Mouse (Mus musculus) spleen, adult 12 weeks (tissue): ENCODE data around the gene Pex5l.

ENCODE experiments used
- DNase-seq: peaks from one replicate; pipeline ENCODE4 v3.0.0; 2022; ENCODE audit warnings: low spot score

Pex5l gene

DNA sequence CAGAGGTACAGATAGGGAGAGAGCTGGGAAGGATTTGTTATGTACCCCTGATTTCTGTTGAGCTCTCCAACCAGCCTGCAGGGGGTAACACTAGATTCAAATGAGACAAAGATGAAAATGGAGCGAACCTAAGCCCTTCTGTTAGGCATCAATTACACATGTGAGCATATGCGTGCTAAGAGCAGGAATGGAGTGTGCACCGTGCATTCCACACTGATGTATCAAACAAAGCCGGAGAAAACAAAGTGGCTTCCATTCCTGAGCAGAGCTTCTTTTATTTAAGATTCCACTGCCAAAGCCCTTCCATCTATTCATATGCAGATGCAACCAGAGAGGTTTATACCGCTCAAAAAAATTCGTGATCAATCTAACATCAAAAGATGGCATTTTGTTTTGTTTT is 79.5 kb downstream of the Pex5l start:
- no peak for DNase-seq

DNA sequence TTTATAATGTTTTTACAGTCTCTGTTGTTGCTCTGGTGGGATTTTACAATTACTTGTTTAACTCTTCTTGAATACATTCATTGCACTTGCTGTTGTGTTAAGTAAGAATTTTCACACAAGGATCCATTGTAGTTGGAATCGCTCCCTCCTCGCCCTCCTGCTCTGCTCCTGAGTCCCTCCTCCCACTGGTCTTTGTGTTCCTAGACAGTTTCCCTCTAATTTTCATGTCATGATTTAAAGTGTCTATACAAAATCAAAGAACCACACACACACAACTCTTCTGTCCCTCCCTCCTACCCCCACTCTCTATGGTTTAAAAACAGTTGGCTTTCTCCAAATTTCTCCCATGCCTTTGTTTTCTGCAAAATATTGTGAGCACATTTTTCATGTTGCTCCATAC is 81.6 kb downstream of the Pex5l start:
- DNase-seq = no peak

DNA sequence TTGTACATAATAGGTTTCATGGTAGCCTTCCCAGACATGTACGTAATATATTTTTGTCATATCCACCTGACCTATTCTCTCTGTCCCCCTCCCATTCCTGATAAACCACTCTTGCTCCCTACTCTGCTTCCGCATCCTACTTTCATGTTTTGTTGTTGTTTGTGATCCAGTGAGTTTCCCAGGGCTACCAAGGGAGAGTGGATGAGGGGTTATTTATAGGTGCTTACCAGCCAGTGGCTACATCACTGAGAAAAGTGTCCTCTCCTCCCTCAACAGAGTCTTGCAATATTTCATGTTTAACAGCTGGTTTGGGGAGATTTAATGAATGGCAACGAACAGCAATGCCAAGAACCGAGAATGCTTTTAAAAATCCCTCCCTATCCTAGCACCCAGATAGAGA is 82.0 kb downstream of the Pex5l start:
- no peak for DNase-seq

DNA sequence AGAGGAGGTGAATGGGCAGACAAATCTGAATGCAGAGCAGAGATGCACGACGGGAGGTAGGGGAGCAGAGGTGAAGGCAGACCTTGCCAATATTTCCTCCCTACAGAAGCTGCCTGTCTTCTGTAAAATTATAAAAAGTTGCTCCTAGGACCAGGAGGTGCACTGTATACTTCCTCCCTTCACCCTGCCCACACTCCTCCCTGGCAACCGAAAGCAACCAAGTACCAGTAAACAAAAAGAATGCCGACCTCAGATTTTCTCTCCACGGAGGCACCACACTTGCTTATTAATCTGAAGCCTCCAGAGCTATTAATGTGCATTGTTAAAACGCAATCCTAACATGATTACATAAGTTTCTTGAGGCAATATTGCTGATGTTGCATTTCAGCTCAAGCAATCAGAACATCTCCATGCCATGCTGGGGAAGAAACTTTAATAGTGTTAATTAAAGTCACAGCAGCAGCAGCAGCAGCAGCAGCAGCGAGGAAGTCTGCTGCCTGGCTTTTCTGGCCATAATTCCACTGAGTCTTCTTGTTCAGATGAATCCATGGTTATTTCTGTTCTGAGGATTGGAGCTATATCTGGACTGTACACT is 82.6 kb downstream of the Pex5l start:
- no peak for DNase-seq

DNA sequence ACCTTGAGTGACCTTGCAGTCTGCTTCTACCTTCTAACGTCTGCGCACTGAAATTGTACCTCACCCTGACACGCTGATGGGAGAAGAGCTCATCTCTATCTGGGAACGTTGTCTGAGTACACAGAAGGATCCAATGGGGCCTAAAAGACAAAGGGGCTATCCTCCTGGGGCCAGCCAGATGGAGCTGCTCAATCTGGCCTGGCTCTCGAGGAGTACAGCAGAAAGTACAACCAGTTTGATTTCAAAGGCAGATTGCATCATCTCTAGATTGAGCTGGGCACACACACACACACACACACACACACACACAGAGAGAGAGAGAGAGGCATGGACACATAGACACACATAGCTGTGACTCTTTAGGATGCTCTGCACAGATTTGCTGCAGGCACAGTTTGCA is 94.7 kb downstream of the Pex5l start:
- DNase-seq = no peak

DNA sequence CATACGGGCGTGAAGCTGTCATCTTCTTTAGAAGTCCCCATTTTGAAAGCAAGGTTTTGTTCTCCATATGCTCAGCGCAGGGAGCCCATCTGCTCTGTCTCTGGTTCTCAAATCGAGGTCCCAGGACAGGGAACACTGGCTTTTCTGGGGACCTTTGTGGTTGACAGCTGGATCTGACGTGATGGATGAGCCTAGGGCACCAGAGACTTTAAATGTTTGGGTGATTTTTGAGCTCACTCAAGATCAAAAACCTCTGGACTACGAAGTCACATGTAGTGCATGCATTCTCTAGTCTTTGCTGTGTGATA is 98.3 kb downstream of the Pex5l start:
- DNase-seq = no peak

DNA sequence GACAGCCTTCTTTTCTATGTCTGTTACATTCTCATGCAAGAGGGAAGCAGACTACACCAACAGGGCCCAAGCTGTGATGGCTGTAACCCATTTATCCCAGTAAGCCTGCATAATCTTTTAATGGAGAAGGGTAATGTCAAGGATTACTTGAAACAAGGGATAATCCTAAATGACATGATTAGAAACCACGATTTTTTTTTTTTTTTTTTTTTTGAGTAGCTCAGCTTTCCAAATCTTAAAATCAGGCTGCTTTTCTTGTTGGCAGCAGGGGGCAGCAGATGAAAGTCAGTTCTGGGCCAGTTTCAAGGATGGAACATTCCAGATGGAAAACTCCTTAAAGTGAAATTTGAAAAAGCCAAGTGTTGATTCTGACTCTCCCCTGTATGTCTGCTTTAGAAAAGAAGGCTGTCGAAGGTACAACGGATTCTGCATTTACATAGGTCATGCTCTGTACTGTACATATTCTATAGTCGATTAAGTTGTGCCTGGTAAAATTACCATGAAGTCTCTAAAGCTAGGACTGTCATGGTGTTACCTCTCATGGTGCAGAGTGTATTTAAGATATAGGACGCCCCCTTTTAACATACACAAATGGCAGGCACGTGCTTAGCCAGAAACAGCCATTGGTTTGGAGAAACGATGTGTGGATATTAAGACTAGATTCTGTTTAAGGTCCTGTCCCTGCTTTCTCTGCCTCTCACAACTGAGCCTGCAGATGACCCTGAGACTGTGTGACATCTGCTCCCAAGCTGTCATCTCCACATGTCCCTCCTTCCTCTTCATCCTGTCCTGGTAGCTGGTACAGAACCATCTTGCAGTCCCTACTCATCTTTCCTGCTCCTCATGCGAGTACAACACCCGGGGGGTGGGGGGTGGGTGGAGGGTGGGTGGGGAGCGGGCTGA is 98.9 kb downstream of the Pex5l start:
- no peak for DNase-seq

DNA sequence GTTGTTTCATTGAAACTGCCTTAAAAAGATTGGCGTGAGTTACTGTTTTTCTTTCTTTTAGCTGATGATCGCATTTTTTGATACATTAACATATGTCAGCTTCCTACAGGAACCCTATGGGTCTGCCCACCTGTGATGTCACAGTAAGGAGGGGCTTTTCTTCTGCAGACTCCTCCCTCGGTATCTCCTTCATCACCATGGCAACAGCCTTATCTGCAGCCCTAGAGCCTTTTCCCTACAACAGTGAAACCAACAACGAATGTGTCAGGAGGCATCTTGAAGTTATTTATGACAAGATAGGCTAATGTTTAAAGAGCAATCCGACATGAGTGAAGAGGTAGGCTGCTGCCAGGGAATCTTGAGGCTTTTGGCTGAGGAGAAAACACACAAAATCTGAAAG is 118.5 kb downstream of the Pex5l start:
- no peak for DNase-seq

DNA sequence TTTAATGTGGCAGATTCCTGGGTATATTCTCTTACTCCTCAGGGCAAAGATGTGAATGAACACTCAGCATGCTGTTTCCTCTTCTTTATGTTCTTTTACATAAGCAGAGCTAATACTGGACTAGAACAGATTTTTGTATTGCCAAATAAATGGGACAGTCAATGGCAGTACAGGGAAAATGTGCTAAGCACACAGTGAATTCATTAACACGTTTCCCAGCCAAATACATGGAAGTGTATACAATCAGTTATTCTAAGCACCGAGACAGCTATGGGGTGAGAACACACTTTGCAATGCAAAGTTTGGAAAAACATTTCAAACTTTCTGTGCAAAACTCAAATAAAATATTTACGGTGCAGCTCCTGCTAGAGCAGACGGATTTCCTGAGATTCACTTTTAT is 139.1 kb downstream of the Pex5l start:
- no peak for DNase-seq

DNA sequence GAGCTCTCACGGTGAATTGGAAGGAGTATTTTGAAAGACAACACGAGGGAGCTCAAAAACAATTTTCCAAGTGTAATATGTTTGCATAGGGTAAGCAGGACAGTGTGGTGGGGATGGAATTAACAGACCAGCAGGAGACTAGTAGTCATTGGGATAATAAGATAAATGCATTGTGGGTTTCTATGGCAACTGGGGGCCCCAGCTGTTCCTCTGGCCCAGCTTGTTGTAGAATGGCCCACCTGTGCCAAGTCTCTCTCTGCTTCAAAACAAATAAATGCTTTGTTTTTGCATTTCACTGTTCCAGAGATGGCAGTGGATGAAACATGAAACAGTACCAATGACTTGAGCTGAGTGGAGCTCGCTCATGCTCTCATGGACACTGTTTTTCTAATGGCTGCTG is 141.3 kb downstream of the Pex5l start:
- DNase-seq = no peak

DNA sequence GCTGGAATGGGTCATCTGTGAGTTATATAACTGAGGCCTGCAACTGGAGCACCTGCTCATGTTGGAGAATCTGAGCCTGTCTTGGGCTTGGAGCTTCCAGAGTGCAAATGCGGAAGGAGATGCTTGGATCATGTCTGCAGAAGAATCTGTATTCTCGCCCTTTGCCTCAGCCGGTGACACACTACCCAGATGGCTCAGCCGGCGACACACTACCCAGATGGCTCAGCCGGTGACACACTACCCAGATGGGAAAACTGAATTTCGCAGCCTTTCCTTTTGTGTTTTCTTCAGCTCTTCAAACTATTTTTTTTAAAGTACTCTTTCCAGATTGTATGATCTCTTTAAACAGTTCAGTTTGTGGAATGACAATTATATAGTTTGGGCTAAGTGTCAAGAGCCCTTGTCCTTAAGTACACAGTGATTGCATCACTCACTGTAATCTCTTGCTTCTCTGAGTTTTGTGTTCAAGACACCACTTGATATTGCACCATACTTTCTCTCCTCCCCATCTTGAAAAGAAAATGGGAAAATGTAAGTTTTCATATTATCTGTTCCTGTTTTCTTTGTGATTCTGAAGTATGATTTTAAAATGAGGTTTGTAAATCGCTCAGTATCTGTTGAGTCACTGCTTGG is 142.5 kb downstream of the Pex5l start:
- no peak for DNase-seq

DNA sequence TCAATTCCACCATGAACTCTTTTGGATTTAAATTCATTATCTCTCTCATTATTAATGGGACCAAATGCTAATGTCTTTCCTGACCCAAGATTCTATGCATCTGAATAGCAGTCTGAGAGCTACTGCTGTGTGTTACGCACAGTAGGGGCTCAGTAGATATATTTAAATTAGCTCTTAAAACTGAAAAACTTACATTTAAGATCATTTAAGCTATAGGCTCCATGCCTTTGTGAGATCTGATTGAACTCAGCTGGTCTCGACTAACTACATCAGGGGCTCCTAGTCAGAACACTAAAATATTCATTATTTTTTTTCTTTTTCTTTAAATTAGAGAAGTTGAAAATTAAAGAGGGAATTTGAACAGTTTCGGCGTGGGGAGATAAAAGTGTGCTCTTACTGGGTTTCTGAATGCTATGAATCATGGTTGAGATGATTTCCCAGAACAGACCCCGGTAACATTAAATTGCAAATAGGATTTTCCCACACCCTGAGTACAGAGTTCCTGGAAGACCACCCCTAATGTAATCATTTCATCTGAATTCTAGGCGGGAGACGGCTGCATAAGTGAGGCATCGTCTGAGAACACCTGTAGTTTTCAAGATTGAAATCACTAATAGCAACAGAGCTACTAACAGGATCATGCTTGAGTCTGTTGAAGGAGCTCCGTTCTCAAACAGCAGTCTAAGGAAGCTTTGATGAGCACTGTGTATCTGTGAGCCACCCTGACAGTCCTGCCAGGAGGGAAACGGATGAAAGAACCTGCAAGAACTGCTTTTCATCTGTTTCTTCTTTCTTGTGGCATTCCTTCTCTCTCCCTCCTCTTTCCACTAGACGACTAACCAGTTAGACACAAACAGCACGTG is 151.1 kb downstream of the Pex5l start:
- no peak for DNase-seq

DNA sequence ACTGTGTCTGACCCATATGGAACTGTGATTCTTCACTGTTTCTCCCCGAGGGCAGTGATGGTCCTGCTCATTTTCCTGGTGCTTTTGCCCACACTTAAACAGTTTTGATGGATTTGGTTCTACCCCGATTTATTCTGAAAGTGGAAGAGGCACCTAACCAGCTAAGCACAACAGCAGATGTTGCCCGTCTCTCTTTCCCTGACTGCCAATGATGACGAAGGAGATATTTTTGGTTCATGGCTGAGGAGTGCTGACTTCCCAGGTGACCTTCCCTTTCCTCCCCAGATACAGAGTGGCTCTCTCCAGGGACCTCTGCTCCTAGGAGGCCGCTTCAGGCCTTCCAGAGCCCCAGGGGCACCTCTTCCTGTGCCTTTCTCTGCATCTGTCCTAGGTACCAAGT is 155.2 kb downstream of the Pex5l start:
- no peak for DNase-seq

DNA sequence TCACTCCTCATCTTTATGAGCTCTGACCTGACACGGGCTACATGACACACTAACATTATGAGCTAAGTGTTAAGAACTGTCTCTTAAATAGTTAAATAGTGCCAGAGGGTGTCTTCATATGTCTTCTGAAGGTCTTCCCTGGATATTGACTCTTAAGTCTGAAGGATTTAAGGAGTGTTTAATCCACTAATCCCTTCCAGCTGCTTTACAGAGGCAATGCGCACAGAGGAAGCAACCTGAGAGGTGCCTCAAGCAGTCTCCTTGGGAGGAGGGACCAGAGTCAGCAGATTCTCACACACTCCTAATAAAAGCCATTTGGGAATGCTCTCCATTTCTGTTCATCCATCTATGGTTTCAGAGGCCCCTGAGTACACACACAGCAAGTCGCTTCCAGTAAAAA is 157.9 kb downstream of the Pex5l start:
- no peak for DNase-seq

DNA sequence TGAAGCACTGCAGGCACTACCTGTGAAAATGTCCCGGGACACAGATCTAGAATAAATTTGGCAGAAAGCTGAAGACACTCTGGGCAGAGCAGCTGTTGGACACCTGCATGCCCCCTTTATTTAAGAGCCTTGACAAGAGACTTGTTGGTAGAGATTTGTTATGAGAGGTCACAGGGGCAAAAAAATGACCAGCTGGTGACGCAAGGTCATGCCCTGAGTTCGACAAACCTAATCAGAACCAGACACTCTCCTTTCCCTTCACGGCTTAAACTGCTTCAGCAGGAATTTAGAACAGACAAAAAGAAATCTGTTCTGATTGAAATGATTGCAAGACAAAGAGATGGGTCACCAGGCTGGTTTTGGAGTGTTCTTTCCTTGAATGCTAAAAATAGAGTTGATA is 163.1 kb downstream of the Pex5l start:
- DNase-seq = no peak

DNA sequence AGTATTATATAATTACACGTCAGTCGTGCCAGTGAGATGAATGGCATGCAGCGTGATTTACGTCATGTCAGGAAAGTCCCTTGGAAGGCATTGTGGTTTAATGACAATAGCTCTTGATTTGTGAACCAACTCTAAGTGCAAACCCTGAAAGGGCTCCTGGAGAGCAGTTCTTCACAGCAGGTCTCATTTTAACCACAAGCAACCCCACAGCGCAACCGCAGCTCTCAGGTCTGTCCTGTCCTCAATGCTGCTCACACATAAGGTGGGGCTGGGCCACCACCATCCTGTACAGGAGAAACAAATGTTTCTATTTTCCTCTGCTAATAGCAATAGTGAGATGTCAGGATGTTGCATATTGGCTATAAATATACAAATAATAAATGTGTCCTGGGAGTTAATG is 163.8 kb downstream of the Pex5l start:
- DNase-seq = no peak

DNA sequence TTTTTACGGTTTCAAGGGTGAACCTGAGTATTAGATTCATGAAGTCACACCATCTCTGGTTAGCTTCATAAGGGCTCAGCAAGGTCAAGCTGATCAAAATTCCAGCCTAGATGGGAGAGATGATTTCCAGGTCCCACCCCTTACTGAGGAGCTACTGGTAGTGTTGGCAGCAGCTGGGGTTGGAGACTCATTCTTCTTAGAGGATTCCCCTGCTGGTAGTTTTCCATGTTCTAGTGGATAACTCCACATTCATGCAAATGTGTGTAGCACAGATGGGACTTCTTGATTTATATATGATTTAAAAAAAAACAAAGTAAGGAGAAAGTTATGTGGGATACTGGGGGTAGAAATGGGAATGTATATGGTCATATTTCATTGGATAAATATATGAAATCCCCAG is 172.8 kb downstream of the Pex5l start:
- no peak for DNase-seq

DNA sequence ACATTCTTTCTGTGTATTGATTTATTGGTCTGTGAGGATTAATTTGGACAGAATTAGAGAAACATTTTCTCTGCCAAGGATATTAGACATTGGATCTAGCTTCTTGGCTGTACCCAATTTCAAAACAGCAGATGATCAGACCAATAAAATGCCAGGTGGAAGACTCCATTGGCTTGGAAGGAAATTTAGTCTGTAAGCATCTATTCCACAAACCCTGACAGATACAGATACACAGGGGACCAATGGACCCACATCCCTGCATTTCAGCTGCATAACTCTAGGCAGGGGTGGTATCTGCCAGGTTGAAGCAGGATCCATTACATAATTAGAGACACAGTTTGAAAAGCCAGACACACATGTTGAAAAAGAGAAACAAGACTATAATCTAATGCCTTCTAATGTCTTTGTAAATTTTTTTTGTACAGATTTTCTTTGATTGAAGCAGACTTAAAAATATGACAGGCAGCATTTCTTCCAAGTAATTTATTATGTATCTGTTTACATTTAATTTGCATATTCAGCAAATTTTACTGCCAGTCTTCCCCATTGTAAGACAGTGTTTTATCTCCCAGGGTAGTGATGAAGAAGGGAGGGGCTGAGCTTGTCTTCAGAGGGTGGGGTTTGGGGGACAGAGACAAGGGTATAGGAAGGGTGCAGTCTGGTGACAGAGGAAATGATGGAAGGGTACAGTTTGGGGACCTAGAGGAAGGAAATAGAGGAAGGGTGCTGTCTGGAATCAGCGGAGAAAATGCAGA is 174.2 kb downstream of the Pex5l start:
- no peak for DNase-seq

DNA sequence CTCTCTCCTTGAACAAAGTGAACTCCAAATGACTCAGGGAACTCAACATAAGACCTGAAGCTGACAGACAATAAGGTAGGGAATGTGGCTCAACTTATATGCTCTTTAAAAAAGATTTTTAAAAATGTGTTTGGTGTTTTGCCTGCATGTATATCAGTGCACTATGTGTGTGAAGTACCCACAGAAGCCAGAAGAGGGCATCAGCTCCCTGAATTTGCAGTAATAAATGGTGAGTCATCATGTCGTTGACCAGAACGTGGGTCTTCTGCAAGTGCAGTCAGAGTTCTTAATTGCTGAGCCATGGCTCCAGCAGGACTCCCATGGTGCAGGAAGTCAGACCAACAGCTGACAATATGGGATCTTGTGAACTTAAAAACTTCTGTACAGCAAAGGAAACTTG is 177.5 kb downstream of the Pex5l start:
- DNase-seq = no peak

DNA sequence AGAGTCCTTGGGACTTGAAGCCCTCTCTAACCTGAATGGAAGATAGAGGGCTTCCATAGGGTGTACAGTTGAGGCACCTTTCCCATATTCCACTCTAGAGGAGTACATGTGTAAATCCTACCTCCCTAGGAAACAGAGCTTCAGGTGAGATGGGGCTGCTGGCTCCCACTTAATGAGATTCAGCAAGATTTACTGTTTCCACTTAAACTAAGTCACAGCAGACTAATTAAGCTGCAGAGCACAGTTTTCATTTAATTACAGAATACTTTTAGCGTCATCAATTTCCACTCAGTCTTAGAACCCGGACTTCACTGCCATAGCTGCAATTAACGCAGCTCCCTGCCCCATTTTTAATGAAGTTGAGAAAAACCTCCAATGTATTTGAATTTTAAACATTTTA is 181.6 kb downstream of the Pex5l start:
- DNase-seq = no peak

DNA sequence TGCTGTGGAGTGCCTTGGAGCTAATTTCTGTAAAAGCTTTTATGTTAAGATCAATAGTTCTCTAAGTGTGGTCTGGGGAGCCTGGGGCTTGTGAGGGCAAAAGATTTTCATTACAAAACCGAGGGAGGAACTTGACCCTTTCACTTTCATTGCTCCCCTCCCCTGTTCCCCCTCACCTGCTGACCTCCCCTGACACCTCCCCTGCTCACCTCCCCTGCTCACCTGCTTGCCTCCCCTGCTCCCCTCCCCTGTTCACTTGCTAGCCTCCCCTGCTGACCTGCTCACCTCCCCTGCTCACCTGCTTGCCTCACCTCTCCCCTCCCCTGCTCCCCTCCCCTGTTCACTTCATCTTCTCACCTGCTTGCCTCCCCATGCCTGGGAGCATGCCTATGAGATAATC is 191.7 kb downstream of the Pex5l start:
- no peak for DNase-seq

DNA sequence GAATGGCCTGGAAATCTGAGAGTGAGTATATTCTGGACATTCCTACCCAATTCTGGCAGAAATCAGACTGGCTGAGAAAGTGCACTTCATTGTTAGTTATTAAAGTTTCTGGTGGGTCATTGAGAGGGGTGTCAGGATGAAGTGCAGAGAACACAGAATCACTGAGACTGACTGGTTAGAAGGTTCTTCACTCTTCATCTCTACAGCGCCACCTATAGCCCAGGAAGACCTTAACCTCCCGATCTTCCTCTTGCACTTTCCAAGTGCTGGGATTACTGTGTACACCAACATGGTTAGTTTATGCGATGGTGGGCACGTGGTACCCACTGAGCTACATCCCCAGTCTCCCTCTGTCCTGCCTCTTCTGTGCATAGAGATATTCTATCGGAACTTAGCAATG is 195.6 kb downstream of the Pex5l start:
- no peak for DNase-seq
